Mouse (Mus musculus) C2C12 (cell line): ENCODE data around the gene Taz. TPM values are rescaled to one million over a fixed set of nuclear protein-coding genes. Genes with fewer than 3 reads are reported as not detected.
A peak's percentile ranks its signal among the peaks of the same experiment; 100 is the strongest.

Source experiments
- H3K27me3 ChIP-seq: one replicate; pipeline ENCODE4 v1.6.1; 2011; ENCODE audit not compliant: control insufficient read depth, insufficient read depth, insufficient read length
- H3K36me3 ChIP-seq: one replicate; pipeline ENCODE4 v1.6.1; 2011; ENCODE audit not compliant: control insufficient read depth, insufficient read depth
- H3K4me3 ChIP-seq: one replicate; pipeline ENCODE4 v1.5.1; 2011; ENCODE audit warnings: mild to moderate bottlenecking, control low read depth; ENCODE audit not compliant: poor library complexity, insufficient read depth, severe bottlenecking
- H3K79me2 ChIP-seq: one replicate; pipeline ENCODE4 v1.6.1; 2011; ENCODE audit not compliant: control insufficient read depth, insufficient read depth
- H3K79me3 ChIP-seq: one replicate; pipeline ENCODE4 v1.6.1; 2011; ENCODE audit warnings: low read depth, control low read depth
- H3ac ChIP-seq: one replicate; pipeline ENCODE3; 2011; ENCODE audit warnings: low read depth; ENCODE audit not compliant: control insufficient read depth, insufficient read length
- CEBPB ChIP-seq: IDR thresholded peaks from one replicate; pipeline ENCODE4 v1.6.1; 2011; ENCODE audit warnings: low read depth, mild to moderate bottlenecking, control low read depth, moderate library complexity
- CTCF ChIP-seq: IDR thresholded peaks from one replicate; pipeline ENCODE4 v1.5.1; 2011; ENCODE audit not compliant: control insufficient read depth, insufficient read depth, insufficient read length
- FOSL1 ChIP-seq: IDR thresholded peaks from one replicate; pipeline ENCODE4 v1.8.0; 2011; ENCODE audit warnings: mild to moderate bottlenecking, low read length; ENCODE audit not compliant: poor library complexity, insufficient read depth, severe bottlenecking
- MAX ChIP-seq: IDR thresholded peaks from one replicate; pipeline ENCODE4 v1.6.1; 2011; ENCODE audit warnings: mild to moderate bottlenecking, control low read depth
- MYOD1 ChIP-seq: IDR thresholded peaks from one replicate; pipeline ENCODE4 v1.6.1; 2011; ENCODE audit warnings: low read depth; ENCODE audit not compliant: control insufficient read depth, insufficient read length
- MYOG ChIP-seq: IDR thresholded peaks from one replicate; pipeline ENCODE4 v1.6.1; 2011; ENCODE audit not compliant: control insufficient read depth, insufficient read length; ENCODE audit errors: extremely low read depth
- USF1 ChIP-seq: IDR thresholded peaks from one replicate; pipeline ENCODE4 v1.6.1; 2011; ENCODE audit warnings: low read depth, mild to moderate bottlenecking, control low read depth, moderate library complexity
- polyA plus RNA-seq: library from polyadenylated mRNA; unstranded; fragments of >200 nt; fragmentation: generic; extraction: Trizol; gene quantifications from one replicate; pipeline ENCODE4 v1.2.1, GENCODE M21; 2012; ENCODE audit warnings: missing spikeins

The Taz gene
- polyA plus RNA-seq, 1 experiment, result 18.1 TPM

DNA sequence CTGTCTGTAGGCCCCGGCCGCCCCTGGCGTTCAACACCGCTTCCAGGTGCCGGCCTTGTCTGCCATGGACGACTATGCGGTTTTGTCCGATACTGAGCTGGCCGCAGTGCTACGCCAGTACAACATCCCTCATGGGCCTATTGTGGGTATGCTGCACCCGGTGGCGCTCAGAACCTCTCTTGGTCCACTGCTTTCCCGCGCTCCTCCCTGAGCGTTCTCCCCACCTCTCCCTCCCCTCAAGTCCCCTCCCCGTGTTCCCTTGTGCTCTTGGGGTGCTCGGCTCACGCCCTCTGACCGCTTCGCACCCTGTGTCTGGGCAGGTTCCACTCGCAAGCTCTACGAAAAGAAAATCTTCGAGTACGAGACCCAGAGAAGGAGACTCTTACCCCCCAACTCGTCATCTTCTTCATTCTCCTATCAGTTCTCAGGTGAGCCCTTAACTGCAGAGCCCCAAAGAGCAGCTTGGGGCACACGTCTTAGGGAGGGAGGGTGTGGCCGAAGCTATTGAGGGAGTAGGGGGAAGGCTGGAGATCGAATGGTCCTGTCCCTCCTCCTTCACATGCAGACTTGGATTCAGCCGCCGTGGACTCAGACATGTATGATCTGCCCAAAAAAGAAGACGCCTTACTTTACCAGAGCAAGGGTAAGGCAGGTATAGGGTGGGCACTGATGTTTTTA is 26.7 kb upstream of the Taz start:
- Histone ChIP-seq H3K27me3 (no peaks in the 10 kb centered on the region), H3K36me3 (peaks cover 23% of the 10 kb centered on the region), H3K4me3 (peak overlapping the region; percentile 69), H3ac (peak overlapping the region; percentile 76), H3K79me2 (peaks cover 32% of the 10 kb centered on the region), H3K79me3 (peaks cover 17% of the 10 kb centered on the region)
- no peak for TF ChIP-seq MAX
- no peak for TF ChIP-seq MYOG
- no peak for TF ChIP-seq CEBPB
- no peak for TF ChIP-seq MYOD1

GRCm38 (mm10) chrX:74257746-74258145 is 24.0 kb upstream of the Taz start:
- Histone ChIP-seq H3K4me3 (no peak overlapping the region), H3K36me3 (peaks cover 26% of the 10 kb centered on the region), H3K79me3 (peaks cover 17% of the 10 kb centered on the region), H3K27me3 (no peaks in the 10 kb centered on the region), H3ac (no peak overlapping the region), H3K79me2 (peaks cover 32% of the 10 kb centered on the region)
- TF ChIP-seq USF1 (no peak), MYOG (no peak), MYOD1 (no peak), CEBPB (no peak), MAX (no peak), CTCF (no peak), FOSL1 (no peak)

GRCm38 (mm10) chrX:74269736-74270061 is 12.0 kb upstream of the Taz start:
- Histone ChIP-seq H3K79me3 (peaks cover 20% of the 10 kb centered on the region), H3K36me3 (peaks cover 21% of the 10 kb centered on the region), H3K4me3 (no peak overlapping the region), H3ac (peak overlapping the region; percentile 80), H3K27me3 (no peaks in the 10 kb centered on the region), H3K79me2 (peaks cover 27% of the 10 kb centered on the region)
- TF ChIP-seq MAX, result peak; percentile 92
- TF ChIP-seq USF1, result peak; percentile 56
- TF ChIP-seq FOSL1, result no peak

GRCm38 (mm10) chrX:74270062-74270901 is 11.4 kb upstream of the Taz start, which contains the start of gene Rpl10:
Rpl10 (plus strand) TSS chrX:74270812.
- peaks cover 27% of the 10 kb centered on the region for H3K79me2 ChIP-seq
- H3K36me3 ChIP-seq, result peaks cover 21% of the 10 kb centered on the region
- H3K79me3 ChIP-seq, result peaks cover 20% of the 10 kb centered on the region
- H3K27me3 ChIP-seq, result no peaks in the 10 kb centered on the region
- H3ac ChIP-seq, result peak within 1 kb of the TSS; percentile 80
- peak within 1 kb of the TSS; percentile 72 for H3K4me3 ChIP-seq
- TF ChIP-seq CTCF, result no peak
- peak; percentile 17 for TF ChIP-seq MAX

DNA sequence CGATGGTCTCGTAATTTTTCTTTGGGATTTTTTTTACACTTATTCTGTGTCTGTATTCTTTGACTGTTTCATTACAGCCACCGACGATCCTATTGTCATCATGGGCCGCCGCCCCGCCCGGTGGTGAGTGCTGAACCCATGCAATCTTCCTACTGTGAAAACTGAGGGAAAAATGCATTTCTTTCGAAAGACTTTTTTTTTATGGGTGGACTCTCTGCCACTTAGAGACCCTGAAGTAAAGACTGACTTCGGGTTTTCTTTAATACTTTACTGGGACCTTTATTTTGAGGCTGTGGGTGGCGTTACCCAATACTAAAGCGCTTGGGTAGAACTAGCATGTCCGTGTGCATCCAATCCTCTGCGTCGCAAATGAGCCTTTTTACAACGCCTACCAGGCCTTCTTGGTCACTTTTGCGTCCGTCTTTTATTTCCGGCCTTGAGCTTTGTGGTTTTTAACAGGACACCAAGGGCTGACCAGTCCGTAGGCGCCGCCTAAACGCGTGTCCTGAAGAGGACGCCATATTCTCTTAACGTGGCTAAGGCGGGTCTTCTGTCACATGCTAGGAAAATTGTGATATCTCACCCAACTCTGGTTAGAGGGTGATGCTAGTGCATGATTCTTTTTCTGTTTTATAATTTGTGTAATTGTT is 10.7 kb upstream of the Taz start:
- Histone ChIP-seq H3ac (peak overlapping the region; percentile 78), H3K27me3 (no peaks in the 10 kb centered on the region), H3K36me3 (peaks cover 21% of the 10 kb centered on the region), H3K79me2 (peaks cover 27% of the 10 kb centered on the region), H3K79me3 (peaks cover 20% of the 10 kb centered on the region), H3K4me3 (peak overlapping the region; percentile 72)
- TF ChIP-seq MAX (peak; percentile 32), CTCF (no peak), CEBPB (no peak), MYOD1 (no peak), USF1 (no peak), MYOG (no peak)
